Mouse (Mus musculus) midbrain, embryonic 14.5 days (tissue): ENCODE data around the gene Bspry. TPM values are rescaled to one million over a fixed set of nuclear protein-coding genes. Genes with fewer than 3 reads are reported as not detected.

ENCODE experiments used
- polyA plus RNA-seq: library from polyadenylated mRNA; unstranded; fragments of >200 nt; fragmentation: Nextera tagmentation; extraction: Ambion mirVana; gene quantifications from 2 replicates; pipeline ENCODE4 v1.2.1, GENCODE M21; 2014

The Bspry gene
- polyA plus RNA-seq, 1 experiment from 2014 or later: 0.43 TPM

Other genes starting within 250 kb of the Bspry start
- gene Zfp37, start 249.0 kb upstream of the Bspry start, polyA plus RNA-seq: 35.8 and 39.2 TPM in 2 replicates
- 9.2 and 10.2 TPM in 2 replicates for gene Slc31a2, start 217.5 kb upstream of the Bspry start, polyA plus RNA-seq
- gene Fkbp15, start 119.5 kb upstream of the Bspry start, polyA plus RNA-seq: 17.6 and 23.0 TPM in 2 replicates
- gene Slc31a1, start 119.3 kb upstream of the Bspry start, polyA plus RNA-seq: 24.8 and 38.1 TPM in 2 replicates
- 97.5 and 98.5 TPM in 2 replicates for gene Cdc26, start 71.4 kb upstream of the Bspry start, polyA plus RNA-seq
- 13.1 and 15.9 TPM in 2 replicates for gene Prpf4, start 71.3 kb upstream of the Bspry start, polyA plus RNA-seq
- 0.15 TPM in 1 of 2 replicates, not detected in the other for gene Rnf183, start 44.8 kb upstream of the Bspry start, polyA plus RNA-seq
- 9.3 and 10.2 TPM in 2 replicates for gene Wdr31, start 9.2 kb upstream of the Bspry start, polyA plus RNA-seq
- 12.8 and 14.1 TPM in 2 replicates for gene Hdhd3, start 23.4 kb downstream of the Bspry start, polyA plus RNA-seq
- 69.3 and 78.8 TPM in 2 replicates for gene Alad, start 39.9 kb downstream of the Bspry start, polyA plus RNA-seq
- 50.9 and 63.5 TPM in 2 replicates for gene Pole3, start 45.0 kb downstream of the Bspry start, polyA plus RNA-seq
- gene 4933430I17Rik, start 45.3 kb downstream of the Bspry start, polyA plus RNA-seq: 0.78 and 1.6 TPM in 2 replicates
- gene Rgs3, start 79.8 kb downstream of the Bspry start, polyA plus RNA-seq: 49.1 and 63.3 TPM in 2 replicates